14 mouse cellular contexts compared by ENCODE assay signal in the genomic region with DNA sequence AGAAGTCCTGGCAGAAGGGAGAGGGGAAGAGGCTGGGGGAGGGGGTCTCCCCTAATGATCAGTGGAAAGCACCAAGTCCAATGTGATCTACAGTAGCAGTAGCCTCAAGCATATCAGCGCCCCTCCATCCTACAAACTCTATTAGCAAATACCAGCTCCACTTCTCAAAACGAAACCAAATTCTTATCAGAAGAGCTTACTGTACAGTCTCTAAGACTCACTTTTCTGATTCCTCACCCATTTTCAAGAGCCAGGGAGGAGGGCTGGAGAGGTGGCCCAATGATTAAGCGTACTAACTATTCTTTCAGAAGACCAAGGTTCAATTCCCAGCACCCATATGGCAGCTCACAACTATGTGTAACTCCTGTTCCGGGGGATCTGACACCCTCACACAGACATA. TPM values are rescaled to one million over a fixed set of nuclear protein-coding genes. Genes with fewer than 3 reads are reported as not detected.
A peak's percentile ranks its signal among the peaks of the same experiment; 100 is the strongest.
DNase-seq lines count a peak whose midpoint lies in the region; ATAC-seq and TF ChIP-seq lines count a peak whose summit lies in the region.
"Had no signal": no experiment of that assay in that cellular context is flagged by ENCODE, and none has a peak within 500 bp of the region (broad histone marks: within the 10 kb centered on the region; RNA-seq: fewer than 3 reads in every experiment).

No protein-coding gene starts in this region.

- H3K36me3 ChIP-seq in liver, embryonic 14.5 days (replicated peaks; ENCODE audit: control insufficient read depth, insufficient read depth, low read depth), result no peaks in the 10 kb centered on the region; the same call in 1 of the 2 replicates
- no peaks in the 10 kb centered on the region for H3K36me3 ChIP-seq in stomach, postnatal 0 days (ENCODE audit: control insufficient read depth, insufficient read depth, low read length)

- peaks cover 16 to 20% of the 10 kb centered on the region in 2 experiments for H3K4me1 ChIP-seq in liver, embryonic 14.5 days (replicated peaks; ENCODE audit: control insufficient read depth in 2 of 2, insufficient read depth in 2 of 2, low read length in 1 of 2)
- H3K4me1 ChIP-seq in stomach, postnatal 0 days (replicated peaks; ENCODE audit: control insufficient read depth, insufficient read depth), result no peaks in the 10 kb centered on the region

- no peak for TF ChIP-seq CTCF in liver, embryonic 14.5 days (IDR thresholded peaks at IDR 0.05; ENCODE audit: low read depth)
- no peak for TF ChIP-seq CTCF in stomach, postnatal 0 days (IDR thresholded peaks at IDR 0.05; ENCODE audit: low read depth)

- peak overlapping the region; percentile 19 to 24; a peak in 3 of 4 replicates for H3K4me3 ChIP-seq in liver, embryonic 14.5 days (ENCODE audit: insufficient read depth in 1 of 2, low read depth in 2 of 2, low read length in 2 of 2)
- H3K4me3 ChIP-seq in stomach, postnatal 0 days (ENCODE audit: low read depth, low read length), result no peak overlapping the region
- H3K4me3 ChIP-seq: layer of hippocampus, adult 2 months; neural tube, embryonic 13.5 days had no signal

- no peaks in the 10 kb centered on the region for H3K27me3 ChIP-seq in liver, embryonic 14.5 days (ENCODE audit: control insufficient read depth, insufficient read depth, low read length)
- H3K27me3 ChIP-seq in stomach, postnatal 0 days (ENCODE audit: control insufficient read depth, insufficient read depth, low read length), result no peaks in the 10 kb centered on the region
- H3K27me3 ChIP-seq: neural tube, embryonic 13.5 days had no signal

- WGBS in liver, embryonic 14.5 days (ENCODE audit: insufficient replicate concordance), result 26% methylated on average over 4 of the region's 4 CpGs
- 82% methylated on average over 4 of the region's 4 CpGs for WGBS in stomach, postnatal 0 days

- peak overlapping the region; percentile 60 for H3K4me2 ChIP-seq in liver, embryonic 14.5 days (ENCODE audit: low read depth)
- H3K4me2 ChIP-seq in stomach, postnatal 0 days (replicated peaks; ENCODE audit: low read depth), result no peak overlapping the region
- H3K4me2 ChIP-seq: neural tube, embryonic 13.5 days had no signal

- peak overlapping the region; percentile 53 for H3K9ac ChIP-seq in liver, embryonic 14.5 days (replicated peaks)
- H3K9ac ChIP-seq in stomach, postnatal 0 days (ENCODE audit: low read length), result no peak overlapping the region
- H3K9ac ChIP-seq: forebrain, postnatal 0 days; neural tube, embryonic 13.5 days had no signal

- peak; percentile 24 for ATAC-seq in CD4-positive, CD25-positive, alpha-beta regulatory T cell, adult 4 months
- ATAC-seq in erythroblast, adult 5-6 weeks (replicated peaks; ENCODE audit: low FRiP score, poor library complexity, severe bottlenecking), result peak; percentile 83
- ATAC-seq in liver, embryonic 14.5 days (ENCODE audit: insufficient read depth), result peak; percentile 70
- ATAC-seq in stomach, postnatal 0 days (ENCODE audit: low FRiP score, low TSS enrichment), result no peak
- ATAC-seq: forebrain, postnatal 0 days had no signal

- H3K9me3 ChIP-seq in liver, embryonic 14.5 days (ENCODE audit: control insufficient read depth, low read length), result no peaks in the 10 kb centered on the region
- H3K9me3 ChIP-seq in stomach, postnatal 0 days (ENCODE audit: control insufficient read depth, low read length), result no peaks in the 10 kb centered on the region
- H3K9me3 ChIP-seq: neural tube, embryonic 13.5 days had no signal

- DNase-seq in A20 (ENCODE audit: low read depth, low spot score), result peak; percentile 30
- peak in 2 of 3 experiments; percentile 22 to 32 for DNase-seq in liver, embryonic 14.5 days (ENCODE audit: low read depth in 3 of 3, low spot score in 3 of 3)
- DNase-seq in stomach, postnatal 0 days (ENCODE audit: low spot score), result no peak
- no peak for DNase-seq in thymus, adult 18-20 months
- no peak for DNase-seq in urinary bladder, postnatal 4 days (ENCODE audit: low spot score in 2 of 2)
- DNase-seq: cerebellum, adult 18-20 months; forebrain, postnatal 0 days; heart, postnatal 36 days; lung, adult 18-20 months had no signal

- no peak for TF ChIP-seq EP300 in liver, embryonic 14.5 days (IDR thresholded peaks at IDR 0.05; ENCODE audit: low read depth)
- no peak for TF ChIP-seq EP300 in stomach, postnatal 0 days (optimal IDR thresholded peaks at IDR 0.05)

- peak overlapping the region; percentile 12 for H3K27ac ChIP-seq in liver, embryonic 14.5 days
- H3K27ac ChIP-seq in stomach, postnatal 0 days (replicated peaks), result no peak overlapping the region
- H3K27ac ChIP-seq: kidney, postnatal 0 days; neural tube, embryonic 13.5 days had no signal

RNA-seq across cellular contexts. Expression of a gene that starts 28.0 kb away (rescaled TPM):
- 1 to 10 TPM; 6.3 to 8.6 TPM for polyA plus RNA-seq in CD4-positive, CD25-positive, alpha-beta regulatory T cell, adult 4 months (2017; shearing (Covaris generic))
- 2.3 and 6.0 TPM in 2 replicates for total RNA-seq in erythroblast, adult 5-6 weeks (2015; ENCODE audit: low replicate concordance)
- 5.2 and 7.9 TPM in 2 replicates for total RNA-seq in erythroblast, adult 5-6 weeks (2017; ENCODE audit: low replicate concordance)
- polyA plus RNA-seq in liver, embryonic 14.5 days (2012; rRNA removed), result 3.9 and 6.2 TPM in 2 replicates
- polyA plus RNA-seq in liver, embryonic 14.5 days (2014; fragmentation: Nextera tagmentation; extraction: Ambion mirVana), result 6.9 and 8.5 TPM in 2 replicates
- polyA plus RNA-seq in stomach, postnatal 0 days (2015; fragmentation: Nextera tagmentation; extraction: Ambion mirVana), result 12.1 and 12.7 TPM in 2 replicates

Comparison
In these comparisons a context has a peak if more than half of its experiments do, and no peak if none do; other contexts are left out.
1. DNase-seq: peak in A20 (single experiment) and liver, embryonic 14.5 days (2 of 3); none in stomach, postnatal 0 days (single experiment), thymus, adult 18-20 months (0 of 2) and urinary bladder, postnatal 4 days (0 of 2).